Mouse (Mus musculus) hindbrain, postnatal 0 days (tissue): ENCODE data around the gene Rab31. TPM values are rescaled to one million over a fixed set of nuclear protein-coding genes. Genes with fewer than 3 reads are reported as not detected.

ENCODE experiments used
- ATAC-seq: fragments of 200-750 bp; cut with Nextera tagmentation; 2 replicates; pipeline ENCODE4 v1.8.0; 2017; ENCODE audit warnings: mild to moderate bottlenecking, moderate TSS enrichment, moderate library complexity
- DNase-seq: peaks from one replicate; pipeline ENCODE4 v3.0.0-alpha.2; 2015; ENCODE audit warnings: low spot score
- H3K27ac ChIP-seq: fragments of 300-500 bp; sonication (generic); 2 replicates; pipeline ENCODE4 v1.5.1; 2014; ENCODE audit warnings: mild to moderate bottlenecking
- H3K27me3 ChIP-seq: fragments of 300-500 bp; sonication (generic); 2 replicates; pipeline ENCODE4 v1.6.1; 2014; ENCODE audit warnings: low read length, mixed read lengths; ENCODE audit not compliant: insufficient read depth
- H3K36me3 ChIP-seq: fragments of 300-500 bp; sonication (generic); 2 replicates; pipeline ENCODE4 v1.6.1; 2014; ENCODE audit warnings: low read length, mixed read lengths; ENCODE audit not compliant: insufficient read depth
- H3K4me1 ChIP-seq: fragments of 300-500 bp; sonication (generic); 2 replicates; pipeline ENCODE4 v1.6.1; 2014; ENCODE audit warnings: antibody characterized with exemption, low read length, mixed read lengths; ENCODE audit not compliant: insufficient read depth
- H3K4me2 ChIP-seq: fragments of 300-500 bp; sonication (generic); 2 replicates; pipeline ENCODE4 v1.6.1; 2014; ENCODE audit warnings: low read depth, mild to moderate bottlenecking, low read length, moderate library complexity, mixed read lengths
- H3K4me3 ChIP-seq: fragments of 300-500 bp; sonication (generic); 2 replicates; pipeline ENCODE4 v1.5.1; 2014; ENCODE audit warnings: low read length
- H3K9ac ChIP-seq: fragments of 300-500 bp; sonication (generic); replicated peaks from 2 replicates; pipeline ENCODE4 v1.6.1; 2014; ENCODE audit warnings: mild to moderate bottlenecking, low read length, moderate library complexity, mixed read lengths
- H3K9me3 ChIP-seq: fragments of 300-500 bp; sonication (generic); 2 replicates; pipeline ENCODE4 v1.6.1; 2016; ENCODE audit warnings: low read length, mixed read lengths
- CTCF ChIP-seq: IDR thresholded peaks from 2 replicates; pipeline ENCODE4 v1.5.1; 2016; ENCODE audit warnings: antibody characterized with exemption, control low read depth, low read depth
- WGBS: fragments of 180-500 bp; shearing (Covaris S2); extraction: QIAGEN DNeasy Blood & Tissue Kit; methylation state at CpG from one replicate; pipeline ENCODE4 v1.1.7; 2014; 5-methylcytosine and 5-hydroxymethylcytosine counted together
- polyA plus RNA-seq: library from polyadenylated mRNA; unstranded; fragments of >200 nt; fragmentation: Nextera tagmentation; extraction: Ambion mirVana; gene quantifications from 2 replicates; pipeline ENCODE4 v1.2.1, GENCODE M21; 2015
- total RNA-seq: library from RNA; depleted of rRNA; stranded (reverse); fragments of >200 nt; gene quantifications from 2 replicates; pipeline ENCODE4 v1.2.3, GENCODE M21; 2014

Rab31 gene
- total and polyA plus RNA-seq, 2 experiments from 2014 or later: 67.2 to 88.1 TPM

- no peak for ATAC-seq
Observed at GRCm38 (mm10) chr17:65682071-65682680, 90.4 kb downstream of the Rab31 start.

GRCm38 (mm10) chr17:65681516-65681915 lies 91.0 kb downstream of the Rab31 start:
- H3K4me1 ChIP-seq: no peaks in the 10 kb centered on the region
- H3K27ac ChIP-seq: no peak overlapping the region
- no peak overlapping the region for H3K4me3 ChIP-seq
- H3K4me2 ChIP-seq: no peak overlapping the region
- H3K27me3 ChIP-seq: no peaks in the 10 kb centered on the region
- 86% methylated on average over 6 of the region's 6 CpGs for WGBS
- H3K9me3 ChIP-seq: no peaks in the 10 kb centered on the region
- no peak overlapping the region for H3K9ac ChIP-seq
- H3K36me3 ChIP-seq: no peaks in the 10 kb centered on the region
- ATAC-seq (no peak), DNase-seq (no peak)
- TF ChIP-seq CTCF: no peak

More at GRCm38 (mm10) chr17:65682071-65682680, 90.4 kb downstream of the Rab31 start:
- Histone ChIP-seq H3K36me3 (no peaks in the 10 kb centered on the region), H3K9me3 (no peaks in the 10 kb centered on the region), H3K4me1 (no peaks in the 10 kb centered on the region), H3K9ac (no peak overlapping the region), H3K4me2 (no peak overlapping the region), H3K27ac (no peak overlapping the region), H3K4me3 (no peak overlapping the region), H3K27me3 (no peaks in the 10 kb centered on the region)
- DNase-seq: no peak
- WGBS: 80% methylated on average over 5 of the region's 5 CpGs
- no peak for TF ChIP-seq CTCF

DNA sequence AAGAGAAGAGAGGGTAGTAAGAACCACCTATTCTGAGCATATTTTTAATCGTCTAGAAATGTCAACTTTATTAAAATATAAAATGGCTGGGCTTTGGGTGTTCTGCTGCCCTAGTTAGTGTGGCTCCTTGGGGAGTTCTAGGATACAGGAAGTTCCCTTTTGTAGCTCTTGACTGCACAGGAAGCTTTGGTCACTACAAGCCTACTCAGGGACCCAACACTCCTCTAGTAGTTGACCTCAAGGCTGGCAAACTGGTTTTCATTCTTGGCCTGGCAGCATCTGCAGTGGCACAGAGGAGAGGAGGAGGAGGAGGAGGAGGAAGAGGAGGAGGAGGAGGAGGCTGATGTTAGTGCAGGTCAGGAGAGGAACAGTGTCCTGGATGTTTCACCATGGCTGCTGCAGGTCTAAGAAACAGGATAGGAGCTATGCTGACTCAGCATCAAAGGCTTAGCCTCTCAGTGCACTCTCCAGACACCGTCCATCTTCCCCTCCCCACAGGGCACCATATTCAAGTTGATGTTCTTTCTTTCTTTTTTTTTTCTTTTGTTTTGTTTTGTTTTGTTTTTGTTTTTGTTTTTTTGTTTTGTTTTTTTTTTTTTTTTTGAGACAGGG lies 91.6 kb downstream of the Rab31 start:
- DNase-seq: no peak
- Histone ChIP-seq H3K36me3 (no peaks in the 10 kb centered on the region), H3K27me3 (no peaks in the 10 kb centered on the region), H3K27ac (no peak overlapping the region), H3K4me1 (no peaks in the 10 kb centered on the region), H3K4me2 (no peak overlapping the region), H3K4me3 (no peak overlapping the region), H3K9me3 (no peaks in the 10 kb centered on the region), H3K9ac (no peak overlapping the region)
- no peak for TF ChIP-seq CTCF
- ATAC-seq: no peak
- WGBS: 77% methylated on average over 2 of the region's 2 CpGs

DNA sequence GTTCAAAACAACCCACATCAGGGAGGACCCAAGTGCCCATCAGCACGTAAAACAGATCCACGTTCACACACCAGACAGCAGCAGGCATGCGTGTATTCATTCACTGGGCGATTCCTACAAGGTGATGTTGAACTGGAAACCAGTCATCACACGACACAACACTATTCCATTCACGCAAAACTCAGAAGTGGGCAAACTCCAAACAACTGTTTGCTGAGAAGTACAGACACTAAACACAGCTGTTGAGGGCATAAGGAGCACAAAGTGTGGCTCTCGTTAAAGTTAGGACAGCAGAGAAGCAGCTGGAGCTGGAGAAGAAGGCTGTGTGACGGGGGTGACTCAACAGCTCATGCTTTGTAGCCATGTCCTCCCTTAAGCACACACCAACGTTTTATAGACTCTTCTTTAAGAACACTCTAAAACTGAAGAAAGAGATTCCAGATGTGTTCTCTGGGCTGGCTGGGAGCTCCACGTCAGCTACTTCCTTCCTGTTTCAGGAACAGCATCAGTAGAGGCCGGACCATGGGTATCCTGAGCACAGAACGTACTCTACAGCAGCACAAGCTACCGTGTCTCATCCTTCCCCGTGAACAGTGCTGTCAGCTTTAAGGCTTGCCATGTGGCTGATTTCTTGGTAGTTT lies 92.6 kb downstream of the Rab31 start:
- no peak overlapping the region for H3K4me3 ChIP-seq
- no peak overlapping the region for H3K27ac ChIP-seq
- no peak overlapping the region for H3K9ac ChIP-seq
- ATAC-seq: no peak
- no peaks in the 10 kb centered on the region for H3K36me3 ChIP-seq
- DNase-seq: no peak
- no peaks in the 10 kb centered on the region for H3K27me3 ChIP-seq
- 72% methylated on average over 14 of the region's 14 CpGs for WGBS
- no peaks in the 10 kb centered on the region for H3K4me1 ChIP-seq
- H3K4me2 ChIP-seq: no peak overlapping the region
- no peaks in the 10 kb centered on the region for H3K9me3 ChIP-seq
- no peak for TF ChIP-seq CTCF

DNA sequence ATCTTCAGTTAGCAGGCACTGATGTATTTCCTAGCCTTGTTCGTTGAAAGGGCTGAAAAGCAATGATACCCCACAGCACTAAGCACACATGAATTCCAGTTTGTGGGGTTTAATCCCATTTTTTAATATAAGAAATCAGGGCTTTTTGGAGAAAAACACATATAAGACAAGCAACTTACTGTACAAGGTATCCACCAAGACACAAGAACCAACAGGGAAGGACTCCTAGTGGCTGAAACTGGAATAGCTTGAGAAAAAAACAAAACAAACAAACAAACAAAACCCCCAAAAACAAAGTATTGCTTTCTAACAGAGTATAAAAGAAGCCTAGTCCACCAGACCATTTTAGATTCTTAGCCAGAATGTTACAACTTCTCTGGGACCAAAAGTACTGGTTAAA lies 94.8 kb downstream of the Rab31 start:
- ATAC-seq (no peak), DNase-seq (peak; percentile 31)
- TF ChIP-seq CTCF: peak; percentile 58
- Histone ChIP-seq H3K9ac (no peak overlapping the region), H3K4me2 (no peak overlapping the region), H3K9me3 (no peaks in the 10 kb centered on the region), H3K36me3 (no peaks in the 10 kb centered on the region), H3K4me1 (no peaks in the 10 kb centered on the region), H3K4me3 (no peak overlapping the region), H3K27me3 (no peaks in the 10 kb centered on the region), H3K27ac (no peak overlapping the region)
- WGBS: 98% methylated on average over 1 of the region's 1 CpGs

GRCm38 (mm10) chr17:65676536-65676935 lies 96.0 kb downstream of the Rab31 start:
- DNase-seq (no peak), ATAC-seq (no peak)
- H3K36me3 ChIP-seq: no peaks in the 10 kb centered on the region
- H3K27me3 ChIP-seq: no peaks in the 10 kb centered on the region
- no peaks in the 10 kb centered on the region for H3K9me3 ChIP-seq
- no peaks in the 10 kb centered on the region for H3K4me1 ChIP-seq
- H3K27ac ChIP-seq: no peak overlapping the region
- H3K4me3 ChIP-seq: no peak overlapping the region
- no peak overlapping the region for H3K9ac ChIP-seq
- TF ChIP-seq CTCF: no peak
- no peak overlapping the region for H3K4me2 ChIP-seq
- WGBS: 94% methylated on average over 8 of the region's 8 CpGs

DNA sequence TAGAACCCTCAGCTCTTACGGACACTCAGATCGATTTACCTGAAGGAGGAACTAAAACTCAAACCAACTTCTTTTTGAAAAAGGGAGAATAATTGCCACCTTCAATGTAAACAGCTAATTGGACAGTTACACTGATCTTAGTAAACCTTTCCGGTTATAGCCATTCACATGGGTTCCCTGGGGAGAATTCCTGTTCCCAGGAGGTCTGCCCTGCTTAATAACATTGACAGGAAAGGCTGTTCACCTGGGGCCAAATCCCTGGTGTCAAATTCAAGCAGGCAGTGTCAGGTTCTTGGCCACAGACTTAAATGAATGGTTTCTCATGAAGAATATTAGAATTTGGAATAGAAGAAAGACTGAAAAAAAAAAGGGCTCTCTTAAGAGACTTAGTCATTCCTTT lies 96.6 kb downstream of the Rab31 start:
- Histone ChIP-seq H3K4me2 (no peak overlapping the region), H3K27me3 (no peaks in the 10 kb centered on the region), H3K9me3 (no peaks in the 10 kb centered on the region), H3K27ac (no peak overlapping the region), H3K4me1 (no peaks in the 10 kb centered on the region), H3K4me3 (no peak overlapping the region), H3K9ac (no peak overlapping the region), H3K36me3 (no peaks in the 10 kb centered on the region)
- DNase-seq: no peak
- ATAC-seq: no peak
- 84% methylated on average over 3 of the region's 3 CpGs for WGBS
- no peak for TF ChIP-seq CTCF
